Mouse (Mus musculus) thymus, postnatal 14 days (tissue): ENCODE data around the gene Gm17324.
"Not testable (repeated sequence)": the region's sequence is repeated elsewhere in the genome, so short reads cannot be mapped to it uniquely, and the experiment has no call there.

Source experiments
- DNase-seq: peaks from one replicate; pipeline ENCODE4 v3.0.0; 2021

The Gm17324 gene

DNA sequence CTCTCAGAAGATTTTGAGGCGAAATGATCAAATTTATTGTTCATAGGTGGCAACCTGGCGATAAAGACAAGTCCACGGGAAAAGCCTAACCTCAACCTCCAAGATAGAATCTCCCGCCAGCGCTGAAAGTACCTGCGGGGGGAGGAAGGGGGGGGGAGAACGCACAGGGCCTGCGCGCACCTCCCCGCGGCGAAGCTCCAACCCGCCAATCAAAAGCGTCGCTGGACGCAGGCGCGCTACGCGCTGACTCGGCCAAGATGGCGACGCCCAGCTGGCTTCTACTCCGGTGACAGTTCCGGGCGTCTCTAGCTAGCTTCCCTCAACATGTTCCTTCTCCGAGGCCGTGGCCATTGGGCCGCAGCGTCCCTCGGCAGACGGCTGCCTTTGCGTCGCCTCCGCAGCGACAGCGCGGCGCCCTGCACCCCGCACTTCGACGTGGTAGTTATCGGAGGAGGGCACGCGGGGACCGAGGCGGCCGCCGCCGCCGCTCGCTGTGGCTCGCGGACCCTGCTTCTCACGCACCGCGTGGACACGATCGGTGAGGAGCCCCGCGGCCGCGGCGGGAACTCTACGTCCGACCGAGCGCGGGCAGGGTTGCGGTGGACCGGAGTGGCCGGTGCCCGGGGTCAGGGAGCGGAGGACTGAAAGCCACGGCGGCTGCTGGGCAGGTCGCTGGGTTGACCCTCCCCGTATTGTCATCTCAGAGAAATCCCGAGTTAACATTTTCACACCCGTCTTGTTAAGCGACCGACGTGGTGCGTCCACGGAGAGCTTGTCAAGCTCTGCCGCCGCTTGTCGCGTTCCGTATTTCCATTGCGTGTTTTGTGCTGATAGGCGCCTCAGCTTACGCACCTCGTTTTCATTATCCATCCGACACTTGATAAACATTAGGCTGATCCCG, at the start of gene Gm17324, which contains the start of gene Mto1:
Gene Gm17324, minus strand, starts transcription at position 814 of the 901 bp plus-strand sequence.
Gene Mto1, plus strand, starts transcription at position 236 of the 901 bp plus-strand sequence.
- DNase-seq, result peak; percentile 91

DNA sequence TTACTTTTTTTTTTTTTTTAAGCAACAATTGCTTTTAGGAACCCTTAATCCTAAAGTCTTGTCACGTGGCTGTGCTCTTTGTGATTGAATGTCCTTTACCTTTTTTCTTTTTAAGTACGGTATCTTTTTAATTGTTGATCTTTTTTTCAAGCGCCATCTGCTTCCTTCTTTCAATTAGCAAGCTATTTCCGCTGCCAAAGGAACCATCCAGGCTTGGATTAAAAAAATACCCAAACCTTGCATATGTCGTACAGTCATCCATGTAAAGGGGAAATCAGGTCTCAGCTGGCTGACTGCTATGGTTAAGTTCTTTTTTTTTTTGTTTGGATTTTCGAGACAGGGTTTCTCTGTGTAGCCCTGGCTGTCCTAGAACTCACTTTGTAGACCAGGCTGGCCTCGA, 44.6 kb upstream of the Gm17324 start:
- DNase-seq, result no peak

DNA sequence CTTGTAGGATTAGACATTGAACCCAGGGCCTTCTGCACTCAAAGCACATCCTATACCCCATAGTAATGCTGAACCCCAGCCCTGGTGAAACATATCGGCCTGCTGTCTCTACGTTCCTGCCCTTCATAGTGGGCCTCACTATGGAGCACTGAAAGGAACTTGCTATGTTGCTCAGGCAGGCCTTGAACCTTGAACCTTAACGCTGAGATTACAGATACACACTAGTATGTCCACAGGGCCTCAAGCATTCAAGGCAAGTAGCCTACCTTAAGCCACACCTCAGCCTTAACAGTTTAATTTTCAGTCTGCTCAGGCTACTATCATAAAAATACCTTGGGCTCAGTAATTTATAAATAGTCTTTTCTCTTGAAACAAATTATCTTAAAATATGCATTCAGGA, 43.7 kb upstream of the Gm17324 start:
- DNase-seq, result no peak

DNA sequence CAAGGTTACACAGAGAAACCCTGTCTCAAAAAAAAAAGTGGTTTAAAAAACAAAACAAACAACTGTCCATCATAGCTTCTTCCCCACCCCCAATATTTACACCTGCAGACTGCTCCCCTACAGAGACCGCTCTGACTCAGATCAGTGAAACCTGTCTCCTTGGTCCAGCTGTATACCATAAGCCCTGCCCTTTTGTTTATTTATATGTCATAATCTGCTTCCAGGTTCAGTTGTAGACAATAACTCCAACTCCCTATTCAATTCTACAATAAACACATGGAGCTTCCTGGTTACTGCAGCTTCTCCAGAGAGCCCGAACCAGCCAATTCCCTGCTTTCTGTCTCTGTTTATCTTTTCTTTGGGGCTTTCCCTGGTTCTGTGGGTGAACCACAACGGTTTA, 42.6 kb upstream of the Gm17324 start:
- DNase-seq, result no peak

DNA sequence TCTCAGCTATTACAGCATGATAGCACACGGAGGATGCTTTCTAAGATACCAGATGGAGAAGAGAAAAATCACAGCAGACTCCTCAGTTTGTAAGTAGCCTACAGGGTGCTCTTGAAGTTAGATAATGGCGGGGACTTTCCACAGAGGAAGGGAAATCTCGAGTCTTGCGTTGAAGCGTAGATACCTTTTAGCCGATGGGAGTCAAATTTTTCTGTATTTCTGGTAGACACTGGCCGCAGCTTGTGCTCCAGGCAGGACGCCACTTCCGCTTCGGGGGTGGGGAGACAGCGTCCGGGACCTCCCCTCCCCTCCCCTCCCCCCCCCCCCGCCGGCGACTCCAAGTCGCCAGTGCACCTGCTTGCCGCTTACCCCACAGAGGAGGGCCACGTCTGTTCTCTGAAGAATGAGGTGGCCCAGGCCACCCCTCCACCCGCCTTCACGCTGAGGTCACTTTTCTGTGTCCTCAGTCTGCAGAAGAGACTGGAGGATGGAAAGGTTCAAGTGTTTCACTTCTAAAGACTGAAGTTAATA, 40.4 kb upstream of the Gm17324 start, which contains the start of gene Eef1a1:
Gene Eef1a1, minus strand, starts transcription at position 262 of the 531 bp plus-strand sequence.
- peak; percentile 72 for DNase-seq

DNA sequence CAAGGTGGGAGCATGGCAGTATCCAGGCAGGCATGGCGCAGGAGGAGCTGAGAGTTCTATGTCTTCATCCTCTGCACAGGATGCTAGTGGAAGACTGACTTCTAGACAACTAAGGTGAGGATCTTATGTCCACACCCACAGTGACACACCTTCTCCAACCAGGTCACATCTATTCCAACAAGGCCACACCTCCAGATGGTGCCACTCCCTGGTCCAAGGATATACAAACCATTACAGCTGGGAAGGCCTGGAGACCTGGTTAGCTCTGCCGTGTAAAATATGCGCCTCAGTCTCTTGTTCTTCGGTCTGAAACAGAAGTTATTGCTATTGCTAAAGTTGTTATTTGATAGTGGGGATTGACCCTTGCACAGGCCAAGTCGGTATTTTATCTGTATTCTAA, 39.4 kb upstream of the Gm17324 start:
- not testable (repeated sequence) for DNase-seq

DNA sequence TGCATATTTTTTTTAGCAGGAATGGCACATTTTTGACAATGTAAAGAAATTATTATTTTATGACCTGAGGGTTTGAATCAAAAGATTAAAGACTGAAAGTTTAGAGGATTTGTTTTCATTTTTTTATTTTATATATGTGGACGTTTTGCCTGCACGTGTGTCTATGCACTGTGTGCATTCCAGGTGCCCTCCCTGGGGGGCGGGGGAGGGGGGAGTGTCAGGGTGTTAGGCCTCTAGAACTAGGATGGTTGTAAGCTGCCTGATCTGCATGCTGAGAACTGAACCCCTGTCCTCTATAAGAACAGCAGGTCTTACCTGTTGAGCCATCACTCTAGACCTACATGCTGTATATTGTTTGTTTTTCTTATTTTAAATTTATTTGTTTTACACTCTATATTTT, 36.1 kb upstream of the Gm17324 start:
- DNase-seq, result no peak

DNA sequence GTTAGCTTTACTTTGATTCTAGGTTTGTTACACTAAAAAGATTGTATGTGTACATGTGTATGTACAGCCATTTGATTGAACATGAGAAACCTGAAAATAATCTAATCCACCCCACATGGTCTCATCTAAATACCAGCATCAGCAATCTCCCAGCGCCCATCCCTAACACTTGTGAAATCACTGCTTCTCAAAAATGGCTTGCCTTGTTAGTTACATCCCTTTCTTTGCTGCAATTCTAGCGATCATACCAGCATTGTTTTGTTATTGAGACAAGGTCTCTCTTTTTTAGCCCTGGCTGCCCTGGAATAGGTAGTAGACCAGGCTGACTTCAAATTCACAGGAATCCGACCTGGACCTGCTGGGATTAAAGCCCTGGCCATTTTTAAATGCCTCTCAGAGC, 33.8 kb upstream of the Gm17324 start:
- DNase-seq, result no peak

DNA sequence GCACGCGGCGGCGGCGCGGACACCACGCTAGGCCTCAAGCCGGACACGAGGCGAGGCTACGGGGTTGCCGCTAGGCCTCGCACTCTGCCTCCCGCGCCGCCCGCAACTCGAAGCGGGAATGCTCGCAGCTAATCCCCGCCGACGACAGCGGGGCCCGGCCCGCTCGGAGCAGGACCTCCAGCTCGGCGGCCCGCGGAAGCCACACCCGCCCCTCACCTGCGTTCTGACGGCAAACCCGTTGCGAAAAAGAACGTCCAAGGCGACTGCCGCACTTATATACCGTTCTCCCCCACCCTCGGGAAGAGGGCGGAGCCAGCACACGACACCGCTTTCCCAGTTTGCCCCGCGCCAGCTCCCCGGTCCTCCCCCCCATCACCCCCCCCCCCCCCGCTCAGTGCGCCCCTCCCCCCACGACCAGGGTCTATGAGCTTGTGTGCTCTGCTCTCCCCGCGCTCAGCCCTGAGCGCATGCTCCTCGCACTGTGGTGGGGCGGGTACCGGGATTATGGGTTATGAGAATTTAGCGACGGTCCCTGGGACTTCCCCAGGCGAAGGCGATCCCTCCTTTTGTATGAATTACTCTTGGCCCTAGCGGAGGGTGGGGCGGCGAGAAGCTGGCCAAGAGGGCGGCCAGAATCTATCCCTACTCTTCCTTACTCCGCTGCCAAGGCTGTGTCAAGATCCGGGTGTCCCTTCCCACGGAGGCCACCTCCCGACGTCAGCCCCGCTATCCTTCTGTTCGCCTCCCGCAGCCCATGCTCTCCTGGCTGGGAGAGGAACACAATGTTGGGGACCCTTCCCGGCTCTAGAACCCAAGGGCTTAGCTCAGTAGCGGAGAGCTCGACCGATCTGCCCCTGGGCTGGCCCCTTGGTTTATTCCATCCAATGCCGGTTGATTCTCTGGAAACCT, 33.1 kb upstream of the Gm17324 start:
- DNase-seq, result peak; percentile 98

DNA sequence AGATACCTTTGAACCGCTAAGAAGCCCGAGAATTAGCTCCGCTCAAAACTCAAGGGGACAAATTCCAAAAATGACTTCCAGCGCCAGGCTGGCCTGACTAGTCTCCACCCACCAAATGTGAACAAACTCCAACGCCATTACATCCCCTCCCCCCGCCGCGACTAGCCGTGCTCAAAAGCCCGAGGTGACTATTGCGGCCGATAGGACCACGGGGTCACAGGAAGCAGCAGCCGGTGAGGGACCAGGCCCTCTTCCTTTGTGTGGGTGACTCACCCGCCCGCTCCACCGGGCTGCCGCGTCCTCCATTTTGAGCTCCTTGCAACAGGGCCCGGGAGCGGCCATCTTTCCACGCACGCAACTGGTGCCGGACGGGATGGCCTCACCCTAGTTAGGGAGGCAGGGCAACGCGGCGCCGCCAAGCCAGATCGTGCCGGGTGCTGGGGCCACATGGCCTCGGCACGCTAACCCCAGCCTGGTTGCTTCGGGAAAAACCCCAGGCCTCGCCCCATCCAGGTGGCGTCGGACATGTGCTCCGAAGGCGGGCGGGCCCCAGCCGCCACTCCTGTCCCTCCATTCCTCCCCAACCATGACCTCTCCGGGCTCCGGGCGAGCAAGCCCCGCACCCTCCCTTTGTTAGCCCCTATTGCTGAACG, 32.2 kb upstream of the Gm17324 start:
- DNase-seq, result peak; percentile 81

DNA sequence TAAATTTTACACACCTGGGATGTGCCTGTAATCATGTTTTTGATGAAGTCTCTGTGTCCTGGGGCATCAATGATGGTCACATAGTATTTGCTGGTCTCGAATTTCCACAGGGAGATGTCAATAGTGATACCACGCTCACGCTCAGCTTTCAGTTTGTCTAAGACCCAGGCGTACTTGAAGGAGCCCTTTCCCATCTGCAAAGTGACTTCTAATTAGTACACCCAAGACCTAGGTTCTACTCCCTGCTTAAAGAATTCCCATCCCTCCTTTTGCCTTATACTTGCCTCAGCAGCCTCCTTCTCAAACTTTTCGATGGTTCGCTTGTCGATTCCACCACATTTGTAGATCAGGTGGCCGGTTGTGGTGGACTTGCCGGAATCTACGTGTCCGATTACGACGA, 31.6 kb upstream of the Gm17324 start:
- DNase-seq, result not testable (repeated sequence)

DNA sequence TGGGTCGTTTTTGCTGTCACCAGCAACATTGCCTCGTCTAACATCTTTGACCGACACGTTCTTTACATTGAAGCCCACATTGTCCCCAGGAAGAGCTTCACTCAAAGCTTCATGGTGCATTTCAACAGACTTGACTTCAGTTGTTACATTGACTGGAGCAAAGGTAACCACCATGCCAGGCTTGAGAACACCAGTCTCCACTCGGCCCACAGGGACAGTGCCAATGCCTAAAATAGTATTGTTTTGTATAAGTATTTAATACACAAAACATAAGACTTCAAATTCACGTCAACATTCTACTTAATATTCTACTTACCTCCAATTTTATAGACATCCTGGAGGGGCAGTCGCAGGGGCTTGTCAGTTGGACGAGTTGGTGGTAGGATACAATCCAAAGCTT, 30.7 kb upstream of the Gm17324 start:
- DNase-seq, result not testable (repeated sequence)

DNA sequence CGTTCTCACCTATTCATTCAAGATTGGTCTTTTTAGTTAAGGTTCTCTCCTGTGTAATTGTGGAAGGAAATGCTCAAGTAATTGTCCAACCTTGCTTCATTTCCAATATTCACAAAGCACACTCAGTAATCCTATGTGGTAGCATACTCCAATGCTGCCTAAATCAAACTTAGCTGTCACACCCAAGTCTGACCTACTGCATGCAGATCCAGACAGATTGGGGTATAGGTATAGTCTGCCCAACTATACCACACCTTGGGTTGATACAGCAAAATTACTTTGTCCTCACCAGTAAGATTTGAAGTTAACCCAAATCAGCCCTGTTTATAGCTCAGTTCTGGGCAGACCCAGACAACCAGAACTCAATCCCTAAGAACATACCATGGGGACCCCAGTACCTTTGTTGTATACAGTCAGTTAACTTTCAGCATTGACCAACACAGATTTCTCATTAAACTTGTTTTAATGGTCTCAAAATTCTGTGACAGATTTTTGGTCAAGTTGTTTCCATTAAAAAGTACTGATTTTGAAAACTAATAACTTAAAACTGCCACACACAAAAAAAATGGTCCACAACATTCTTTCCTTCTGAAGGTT, 29.5 kb upstream of the Gm17324 start:
- DNase-seq, result not testable (repeated sequence)

DNA sequence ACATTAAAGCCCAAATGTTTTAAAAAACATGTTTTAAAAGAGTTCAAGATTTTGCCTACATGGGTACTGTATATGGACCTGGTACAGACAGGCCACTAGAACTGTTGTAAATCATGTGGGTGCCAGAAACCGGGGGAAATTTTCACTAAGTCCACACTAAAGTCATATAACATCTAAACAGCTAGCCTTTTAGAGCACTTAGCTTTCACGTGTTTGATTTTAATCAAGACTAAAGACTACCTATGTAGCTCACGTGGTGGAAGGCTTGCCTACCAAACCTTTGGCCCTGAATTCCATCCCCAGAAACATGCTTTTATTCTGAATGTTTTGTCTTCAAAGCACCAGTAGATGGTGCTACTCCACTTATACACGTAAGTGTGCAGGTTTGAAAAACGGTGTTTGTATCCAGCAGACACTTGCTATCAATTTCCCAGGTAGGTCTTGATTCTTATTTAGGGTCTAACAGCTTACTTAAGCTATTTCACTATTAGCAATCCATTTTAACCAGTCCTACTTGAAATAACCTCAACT, 28.5 kb upstream of the Gm17324 start:
- DNase-seq, result peak; percentile 23

DNA sequence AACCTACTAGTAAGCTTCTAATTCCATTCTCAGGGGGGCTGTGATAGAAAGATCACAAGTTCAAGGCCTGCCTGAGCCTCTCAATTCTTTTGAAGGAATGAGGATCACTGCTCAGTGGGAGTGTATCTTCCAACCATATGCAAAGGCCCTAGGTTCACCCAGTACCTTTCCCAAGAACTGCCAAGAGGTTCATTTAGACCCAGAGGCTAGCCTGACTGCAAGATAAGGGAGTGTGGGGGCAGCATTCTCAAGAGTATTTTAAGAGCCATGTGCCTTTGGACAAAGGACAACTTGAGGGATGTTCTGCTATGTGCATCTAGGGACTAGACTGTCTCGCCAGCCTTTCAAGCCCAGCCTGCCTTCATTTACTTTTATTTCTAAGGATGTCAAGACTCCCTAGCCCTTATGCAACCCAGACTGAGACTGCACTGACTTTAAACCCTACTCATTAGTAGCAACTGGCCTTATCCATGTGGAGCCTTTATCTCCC, 28.0 kb upstream of the Gm17324 start:
- no peak for DNase-seq

DNA sequence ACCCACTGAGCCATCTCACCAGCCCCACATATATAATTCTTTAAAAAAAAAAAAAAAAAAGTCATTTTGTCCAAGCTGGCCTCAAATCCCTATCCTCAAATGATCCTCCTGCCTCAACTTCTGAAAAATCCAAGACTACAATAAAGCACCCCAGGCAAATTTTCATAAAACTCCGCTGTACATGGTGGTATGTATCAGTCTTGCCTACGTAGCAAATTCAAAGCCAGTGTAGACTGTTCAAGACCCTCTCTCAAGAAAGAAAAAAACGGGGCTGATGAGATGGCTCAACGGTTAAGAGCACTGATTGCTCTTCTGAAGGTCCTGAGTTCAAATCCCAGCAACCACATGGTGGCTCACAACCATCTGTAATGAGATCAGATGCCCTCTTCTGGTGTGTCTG, 27.3 kb upstream of the Gm17324 start:
- DNase-seq, result no peak

DNA sequence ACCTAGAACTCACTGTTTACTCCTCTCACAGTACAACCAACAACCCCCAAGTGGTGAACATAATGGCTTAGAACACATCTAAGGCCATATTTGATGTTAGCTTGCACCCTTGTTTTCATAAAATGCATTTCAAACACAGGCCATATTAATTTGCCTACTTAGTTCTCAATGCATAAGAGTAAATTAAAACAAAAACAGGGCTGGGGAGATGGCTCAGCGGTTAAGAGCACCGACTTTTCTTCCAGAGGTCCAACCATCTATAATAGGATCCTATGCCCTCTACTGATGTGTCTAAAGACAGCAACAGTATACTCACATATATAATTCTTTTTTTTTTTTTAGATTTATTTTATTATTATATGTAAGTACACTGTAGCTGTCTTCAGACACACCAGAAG, 26.8 kb upstream of the Gm17324 start:
- DNase-seq, result no peak

DNA sequence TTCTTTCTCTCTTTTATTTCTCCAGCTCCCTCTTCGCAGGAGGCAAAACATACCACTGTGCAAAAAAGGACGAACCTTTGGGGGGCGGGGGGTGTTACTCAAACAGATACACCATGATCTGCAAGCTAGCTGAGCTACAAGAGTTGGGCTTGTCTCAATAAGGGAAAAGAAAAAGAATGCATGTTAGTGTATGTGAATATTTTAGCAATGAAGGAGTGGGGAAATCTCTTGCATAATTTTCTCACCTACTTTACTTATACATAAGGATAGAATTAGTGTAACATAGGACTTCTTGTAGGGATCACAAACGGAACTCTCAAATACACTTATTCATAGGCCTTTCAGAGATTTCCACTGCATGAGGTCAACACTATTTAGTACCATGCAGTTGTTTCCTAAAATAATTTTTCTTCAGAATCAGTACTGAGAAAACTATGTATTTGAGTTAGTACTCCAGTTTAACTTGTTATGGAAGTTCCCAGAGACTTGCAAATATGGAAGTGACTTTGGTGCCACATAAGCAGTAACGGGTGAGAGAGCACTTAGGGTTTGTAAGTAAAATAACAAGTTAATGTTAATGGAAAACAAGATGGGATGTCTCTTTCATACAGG, 26.3 kb upstream of the Gm17324 start:
- DNase-seq, result no peak

DNA sequence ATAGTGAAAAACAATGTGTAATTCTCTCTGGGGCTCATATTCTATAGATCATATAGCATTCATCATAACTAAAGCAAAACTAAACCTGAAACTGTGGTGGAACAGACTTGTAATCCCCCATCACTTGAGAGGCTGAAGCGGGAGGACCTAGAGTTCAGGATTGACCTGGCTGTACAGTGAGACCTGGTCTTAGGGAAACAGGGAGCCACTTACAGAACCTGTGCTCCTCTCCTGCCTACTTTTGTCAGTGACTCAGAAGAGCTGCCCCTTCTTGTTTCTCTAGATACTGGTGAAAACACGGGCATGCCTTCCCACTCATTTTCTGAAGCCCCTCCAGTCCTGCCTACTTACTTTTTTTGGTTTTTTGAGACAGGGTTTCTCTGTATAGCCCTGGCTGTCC, 25.7 kb upstream of the Gm17324 start:
- DNase-seq, result no peak

DNA sequence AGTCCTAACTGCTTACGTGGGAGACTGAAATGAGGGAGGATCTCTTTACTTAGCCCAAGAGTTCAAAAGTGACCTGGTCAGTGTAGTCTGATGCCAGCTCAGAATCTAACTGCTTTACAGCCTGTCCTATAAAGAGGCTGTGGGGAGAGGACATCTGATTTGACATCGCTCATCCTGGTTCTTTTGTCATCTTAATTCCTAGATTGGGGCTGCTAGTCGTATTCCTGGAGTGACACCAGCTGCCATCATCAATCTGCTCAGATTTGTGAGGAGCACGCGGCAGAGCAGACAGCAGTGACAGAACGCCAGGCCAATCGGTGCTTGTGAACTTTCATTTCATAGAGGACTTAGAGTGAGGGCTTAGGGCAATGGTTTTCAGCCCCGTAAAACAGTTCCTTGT, 25.0 kb upstream of the Gm17324 start:
- DNase-seq, result no peak

DNA sequence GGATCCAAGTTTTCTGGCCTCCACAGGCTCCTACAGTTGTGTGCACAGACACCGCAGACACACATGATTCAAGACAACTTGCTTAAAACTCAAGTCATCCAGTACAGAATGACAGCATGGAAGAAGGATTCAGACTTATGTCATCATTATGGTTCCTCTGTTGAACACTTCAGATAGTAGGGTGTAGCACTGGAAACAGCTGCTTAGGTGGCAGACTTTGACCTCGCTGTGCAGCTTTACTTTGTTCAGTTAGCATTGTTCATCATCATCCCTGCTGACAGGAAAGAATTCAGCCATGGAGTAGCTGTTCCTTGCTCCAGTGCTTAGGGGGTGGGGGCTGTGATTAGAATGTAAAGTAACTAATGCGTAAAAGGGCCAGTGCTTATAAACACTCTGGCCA, 17.1 kb upstream of the Gm17324 start:
- DNase-seq, result no peak
